Mouse (Mus musculus) testis, adult 10 weeks (tissue): Measurements from ENCODE around the gene Kcna6. TPM values are rescaled to one million over a fixed set of nuclear protein-coding genes. Genes with fewer than 3 reads are reported as not detected.

Source experiments
- polyA plus RNA-seq: library from polyadenylated mRNA; stranded (reverse); fragments of 350-450 nt; fragmentation: Illumina TruSeq; extraction: RNeasy Lipid Tissue Mini Kit (QIAGEN cat#74804); gene quantifications from one replicate; pipeline ENCODE4 v1.2.3, GENCODE M21; 2014; ENCODE audit warnings: low read depth, low replicate concordance

The Kcna6 gene
- 0.18 TPM for polyA plus RNA-seq

GRCm38 (mm10) chr6:126740211-126741142 is at the start of gene Kcna6:
TSS of gene Kcna6 (minus strand) at chr6:126740674.

Other genes starting within 250 kb of the Kcna6 start
- gene Kcna5, start 205.3 kb downstream of the Kcna6 start, polyA plus RNA-seq = 0.15 TPM
- gene Kcna1, start 94.3 kb downstream of the Kcna6 start, polyA plus RNA-seq = 0.10 TPM
- gene Ndufa9, start 108.5 kb upstream of the Kcna6 start, polyA plus RNA-seq = 81.8 TPM
- gene Akap3, start 112.4 kb upstream of the Kcna6 start, polyA plus RNA-seq = 587 TPM
- gene Dyrk4, start 181.2 kb upstream of the Kcna6 start, polyA plus RNA-seq = 45.0 TPM
- 102 TPM for gene Rad51ap1, start 198.9 kb upstream of the Kcna6 start, polyA plus RNA-seq
- 9.7 TPM for gene D6Wsu163e, start 199.3 kb upstream of the Kcna6 start, polyA plus RNA-seq